Mouse (Mus musculus) kidney, postnatal 0 days (tissue): ENCODE results near the gene Lmnb2. TPM values are rescaled to one million over a fixed set of nuclear protein-coding genes. Genes with fewer than 3 reads are reported as not detected.

ENCODE experiments used
- ATAC-seq: fragments of 200-750 bp; cut with Nextera tagmentation; replicated peaks from 2 replicates; pipeline ENCODE4 v1.8.0; 2017; ENCODE audit warnings: low read depth, moderate number of reproducible peaks, moderate TSS enrichment, moderate library complexity; ENCODE audit not compliant: low FRiP score
- DNase-seq: peaks from one replicate; pipeline ENCODE4 v3.0.0-alpha.2; 2016; ENCODE audit warnings: low spot score
- H3K27ac ChIP-seq: fragments of 300-500 bp; sonication (generic); 2 replicates; pipeline ENCODE4 v1.5.1; 2014; ENCODE audit warnings: mild to moderate bottlenecking
- H3K27me3 ChIP-seq: fragments of 300-500 bp; sonication (generic); 2 replicates; pipeline ENCODE4 v1.6.1; 2014; ENCODE audit warnings: low read length, mixed read lengths; ENCODE audit not compliant: insufficient read depth
- H3K36me3 ChIP-seq: fragments of 300-500 bp; sonication (generic); 2 replicates; pipeline ENCODE4 v1.6.1; 2014; ENCODE audit warnings: low read length, mixed read lengths; ENCODE audit not compliant: insufficient read depth
- H3K4me1 ChIP-seq: fragments of 300-500 bp; sonication (generic); replicated peaks from 2 replicates; pipeline ENCODE4 v1.6.1; 2014; ENCODE audit warnings: antibody characterized with exemption, low read length, mixed read lengths; ENCODE audit not compliant: insufficient read depth
- H3K4me2 ChIP-seq: fragments of 300-500 bp; sonication (generic); 2 replicates; pipeline ENCODE4 v1.6.1; 2014; ENCODE audit warnings: mild to moderate bottlenecking, low read length, moderate library complexity, mixed read lengths
- H3K4me3 ChIP-seq: fragments of 300-500 bp; sonication (generic); replicated peaks from 2 replicates; pipeline ENCODE4 v1.5.1; 2014; ENCODE audit warnings: low read depth, low read length
- H3K9ac ChIP-seq: fragments of 300-500 bp; sonication (generic); 2 replicates; pipeline ENCODE4 v1.6.1; 2014; ENCODE audit warnings: low read depth, low read length
- H3K9me3 ChIP-seq: fragments of 300-500 bp; sonication (generic); replicated peaks from 2 replicates; pipeline ENCODE4 v1.6.1; 2016; ENCODE audit warnings: low read length, inconsistent platforms, mixed read lengths
- CTCF ChIP-seq: IDR thresholded peaks from 2 replicates; pipeline ENCODE4 v1.5.1; 2016; ENCODE audit warnings: antibody characterized with exemption, low read depth, mild to moderate bottlenecking, moderate library complexity
- WGBS: fragments of 180-500 bp; shearing (Covaris S2); extraction: QIAGEN DNeasy Blood & Tissue Kit; methylation state at CpG from one replicate; pipeline ENCODE4 v1.1.7; 2014; 5-methylcytosine and 5-hydroxymethylcytosine counted together
- polyA plus RNA-seq: library from polyadenylated mRNA; unstranded; fragments of >200 nt; fragmentation: Nextera tagmentation; extraction: Ambion mirVana; gene quantifications from 2 replicates; pipeline ENCODE4 v1.2.1, GENCODE M21; 2015

Lmnb2 gene
- polyA plus RNA-seq, 1 experiment from 2014 or later = 21.9 TPM

DNA sequence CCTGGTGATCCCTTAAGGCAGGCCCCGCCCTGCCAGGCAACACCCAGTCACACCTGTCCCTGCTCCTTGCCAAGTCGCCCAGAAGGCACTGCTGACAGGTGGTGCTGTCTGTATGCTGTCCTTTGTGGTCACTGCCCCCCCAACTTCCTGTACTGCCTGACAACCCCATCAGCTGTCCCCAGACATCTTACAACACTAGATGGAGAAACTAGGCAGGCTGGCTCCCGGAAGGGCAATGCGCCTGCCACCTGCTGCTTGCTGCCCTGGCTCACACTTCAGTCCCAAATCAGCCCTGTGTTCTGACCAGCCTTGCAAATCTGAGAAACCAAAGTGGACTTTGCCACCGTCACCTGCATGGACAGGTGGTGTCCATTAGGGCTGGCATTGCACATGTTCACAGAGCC, 3.8 kb downstream of the Lmnb2 start:
- Histone ChIP-seq H3K36me3 (peaks cover 9% of the 10 kb centered on the region; the same call in 1 of the 2 replicates), H3K4me3 (no peak overlapping the region), H3K4me2 (no peak overlapping the region), H3K27me3 (no peaks in the 10 kb centered on the region), H3K4me1 (0 out of 2 replicates have a peak, but pooled peaks cover 11% of the 10 kb centered on the region), H3K9me3 (no peaks in the 10 kb centered on the region), H3K9ac (no peak overlapping the region), H3K27ac (no peak overlapping the region)
- DNase-seq = no peak
- no peak for ATAC-seq
- no peak for TF ChIP-seq CTCF
- WGBS = 84% methylated on average over 5 of the region's 5 CpGs

DNA sequence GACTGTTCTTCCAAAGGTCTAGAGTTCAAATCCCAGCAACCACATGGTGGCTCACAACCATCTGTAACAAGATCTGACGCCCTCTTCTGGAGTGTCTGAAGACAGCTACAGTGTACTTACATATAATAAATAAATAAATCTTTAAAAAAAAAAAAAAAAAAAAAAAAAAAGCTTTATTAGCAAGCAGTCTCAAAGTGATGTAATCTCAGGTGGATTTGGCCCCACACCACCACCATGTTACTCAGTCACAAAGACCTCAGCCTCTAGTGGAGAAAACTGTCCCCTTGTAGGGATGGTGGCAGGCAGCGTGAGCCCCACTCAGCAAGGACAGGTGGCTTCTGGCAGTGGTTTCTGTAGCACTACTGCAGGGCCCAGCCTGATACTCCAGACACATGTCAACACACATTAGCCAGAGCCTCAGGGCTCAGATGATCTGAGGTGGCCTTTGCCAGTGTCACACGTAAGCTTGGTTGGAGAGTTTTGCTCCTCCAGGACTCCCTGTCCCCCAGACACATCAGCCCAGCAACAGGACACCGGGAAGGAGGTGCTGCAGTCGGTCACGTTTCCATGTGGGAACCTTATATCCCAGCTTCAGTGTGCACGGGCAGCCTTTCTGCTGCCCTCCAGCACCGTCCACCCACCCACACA, 4.6 kb downstream of the Lmnb2 start:
- Histone ChIP-seq H3K4me2 (no peak overlapping the region), H3K27ac (no peak overlapping the region), H3K9me3 (no peaks in the 10 kb centered on the region), H3K4me1 (0 out of 2 replicates have a peak, but pooled peaks cover 11% of the 10 kb centered on the region), H3K4me3 (no peak overlapping the region), H3K9ac (no peak overlapping the region), H3K27me3 (no peaks in the 10 kb centered on the region), H3K36me3 (peaks cover 12% of the 10 kb centered on the region; the same call in 1 of the 2 replicates)
- DNase-seq (no peak), ATAC-seq (no peak)
- no peak for TF ChIP-seq CTCF
- 72% methylated on average over 7 of the region's 8 CpGs for WGBS

DNA sequence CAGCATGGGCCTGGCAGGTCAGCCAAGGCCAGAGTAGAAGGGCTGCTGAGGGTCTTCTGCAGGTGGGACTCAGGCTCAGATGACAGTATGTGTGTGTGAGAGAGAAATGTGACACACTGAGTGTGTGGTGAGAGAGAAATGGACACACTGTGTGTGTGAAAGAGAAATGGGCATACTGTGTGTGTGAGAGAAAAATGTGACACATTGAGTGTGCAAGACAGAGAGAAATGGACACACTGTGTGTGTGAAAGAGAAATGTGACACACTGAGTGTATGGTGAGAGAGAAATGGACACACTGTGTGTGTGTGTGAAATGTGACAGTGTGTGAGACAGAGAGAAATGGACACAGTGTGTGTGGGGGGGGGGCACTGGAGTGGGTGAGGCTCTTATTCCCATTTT, 6.2 kb downstream of the Lmnb2 start:
- ATAC-seq = no peak
- no peak overlapping the region for H3K27ac ChIP-seq
- DNase-seq = no peak
- no peak overlapping the region for H3K4me3 ChIP-seq
- TF ChIP-seq CTCF = no peak
- no peaks in the 10 kb centered on the region for H3K27me3 ChIP-seq
- H3K4me1 ChIP-seq = 0 out of 2 replicates have a peak, but pooled peaks cover 6% of the 10 kb centered on the region
- no peak overlapping the region for H3K4me2 ChIP-seq
- peaks cover 12% of the 10 kb centered on the region; the same call in 1 of the 2 replicates for H3K36me3 ChIP-seq
- no peak overlapping the region for H3K9ac ChIP-seq
- no peaks in the 10 kb centered on the region for H3K9me3 ChIP-seq

DNA sequence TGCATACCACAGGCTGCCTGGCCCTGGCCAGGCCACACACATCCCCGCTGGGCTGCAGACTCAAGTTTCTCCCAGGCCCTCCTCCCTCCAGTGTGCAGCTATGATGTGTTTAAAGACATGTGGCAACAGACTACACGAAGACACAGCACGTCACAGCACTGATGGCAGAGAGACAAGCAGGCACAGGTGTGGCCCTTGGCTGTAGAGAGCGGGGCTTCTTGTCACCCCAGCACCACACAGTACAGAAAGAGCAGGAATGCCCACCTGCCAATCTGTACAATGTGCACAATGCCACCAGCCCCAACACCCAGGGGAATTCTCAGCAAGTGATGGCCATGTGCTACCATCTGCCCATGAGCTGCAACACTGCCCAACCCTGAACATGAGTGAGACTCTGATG, 6.7 kb downstream of the Lmnb2 start:
- 97% methylated on average over 4 of the region's 4 CpGs for WGBS
- Histone ChIP-seq H3K4me2 (no peak overlapping the region), H3K27me3 (no peaks in the 10 kb centered on the region), H3K9ac (no peak overlapping the region), H3K27ac (no peak overlapping the region), H3K9me3 (no peaks in the 10 kb centered on the region), H3K36me3 (peaks cover 14% of the 10 kb centered on the region; the same call in 1 of the 2 replicates), H3K4me1 (0 out of 2 replicates have a peak, but pooled peaks cover 2% of the 10 kb centered on the region), H3K4me3 (no peak overlapping the region)
- ATAC-seq (no peak), DNase-seq (no peak)
- no peak for TF ChIP-seq CTCF

DNA sequence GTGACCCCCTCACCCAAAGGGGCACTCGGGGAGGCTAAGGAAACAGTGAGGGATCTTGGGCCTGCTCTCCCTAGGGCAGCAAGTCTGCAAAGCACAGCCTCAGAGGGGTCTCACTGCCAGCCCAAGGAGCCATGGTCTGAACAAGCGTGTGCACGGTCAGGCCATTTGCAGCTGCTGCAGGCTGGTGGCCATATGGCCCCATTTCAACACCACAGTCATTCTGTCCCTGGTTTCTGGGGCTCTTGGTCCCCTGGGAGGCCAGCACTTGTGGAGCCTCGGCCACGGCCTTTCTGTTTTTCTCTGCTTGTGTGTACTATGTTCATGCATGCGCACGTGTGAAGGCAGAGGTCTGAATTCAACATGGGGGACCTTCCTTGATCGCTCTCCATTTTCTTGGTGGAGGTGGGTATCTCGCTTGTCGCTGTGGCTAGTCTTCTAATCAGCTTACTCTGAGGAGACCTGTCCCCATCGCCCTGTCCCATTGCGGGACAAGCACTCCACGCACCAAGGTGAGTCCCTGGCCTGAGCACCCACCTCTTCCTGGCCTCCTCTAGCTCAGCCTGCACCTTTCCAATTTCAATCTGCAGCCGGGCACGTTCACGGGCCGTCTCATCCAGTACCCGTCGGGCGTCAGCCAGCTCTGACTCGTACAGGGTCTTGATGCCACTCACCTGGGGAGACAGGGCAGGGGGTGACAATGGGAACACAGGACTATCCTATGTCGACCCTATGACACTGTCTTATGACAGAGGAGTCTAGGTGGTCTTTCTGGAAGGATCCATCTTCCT, 8.5 kb downstream of the Lmnb2 start:
- H3K9me3 ChIP-seq = no peaks in the 10 kb centered on the region
- DNase-seq (no peak), ATAC-seq (no peak)
- TF ChIP-seq CTCF = no peak
- no peak overlapping the region for H3K4me2 ChIP-seq
- no peaks in the 10 kb centered on the region for H3K4me1 ChIP-seq
- peaks cover 19% of the 10 kb centered on the region for H3K36me3 ChIP-seq
- H3K9ac ChIP-seq = no peak overlapping the region
- H3K4me3 ChIP-seq = no peak overlapping the region
- no peak overlapping the region for H3K27ac ChIP-seq
- 93% methylated on average over 22 of the region's 22 CpGs for WGBS
- H3K27me3 ChIP-seq = no peaks in the 10 kb centered on the region

DNA sequence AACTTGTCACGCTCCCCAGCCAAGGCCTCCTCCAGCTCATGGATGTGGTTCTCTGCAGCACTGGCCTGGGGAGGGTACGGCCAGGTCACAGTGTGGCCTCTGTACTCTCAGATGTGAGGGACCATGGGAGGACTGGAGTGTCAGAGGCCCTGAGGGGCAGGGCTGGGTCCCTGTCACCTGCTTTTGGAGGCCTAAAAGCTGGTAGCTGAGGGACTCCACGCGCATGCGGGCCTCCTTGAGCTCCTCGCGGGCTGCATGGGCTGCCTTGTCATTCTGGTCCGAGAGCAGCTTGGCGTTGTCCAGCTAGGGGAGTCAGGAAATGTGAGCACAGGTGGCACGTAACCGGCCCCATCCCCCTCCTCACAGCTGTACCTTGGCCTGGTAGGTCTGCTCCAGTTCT, 13.3 kb downstream of the Lmnb2 start:
- no peak overlapping the region for H3K9ac ChIP-seq
- H3K27me3 ChIP-seq = no peaks in the 10 kb centered on the region
- 82% methylated on average over 11 of the region's 11 CpGs for WGBS
- no peaks in the 10 kb centered on the region for H3K9me3 ChIP-seq
- no peak for TF ChIP-seq CTCF
- no peak overlapping the region for H3K4me2 ChIP-seq
- H3K4me1 ChIP-seq = peaks cover 3% of the 10 kb centered on the region; the same call in 1 of the 2 replicates
- ATAC-seq = no peak
- no peak overlapping the region for H3K27ac ChIP-seq
- no peak for DNase-seq
- H3K4me3 ChIP-seq = no peak overlapping the region
- H3K36me3 ChIP-seq = peaks cover 28% of the 10 kb centered on the region
